Mouse (Mus musculus) layer of hippocampus, postnatal 25 days (tissue): ENCODE measurements around the gene Gm20918. TPM values are rescaled to one million over a fixed set of nuclear protein-coding genes. Genes with fewer than 3 reads are reported as not detected.
"Not testable (repeated sequence)": the region's sequence is repeated elsewhere in the genome, so short reads cannot be mapped to it uniquely, and the experiment has no call there.

ENCODE experiments used
- DNase-seq, 2 experiments: peaks; one replicate each; pipeline ENCODE4 v3.0.0; 2022; ENCODE audit warnings: mixed read lengths in 2 of 2, low spot score in 1 of 2; ENCODE audit errors: extremely low spot score in 1 of 2
- total RNA-seq, 2 experiments: library from RNA; stranded (reverse); gene quantifications; 2 replicates each; pipeline ENCODE4 v1.2.3; 2021

Gm20918 gene
- total RNA-seq, result not detected

GRCm38 (mm10) chrY:5043637-5044036 lies at the start of gene Gm20918:
TSS of gene Gm20918 (plus strand) at chrY:5043937.
- not testable (repeated sequence) for DNase-seq

Other genes starting within 250 kb of the Gm20918 start
- gene Gm21820, start 205.5 kb downstream of the Gm20918 start, total RNA-seq, result not detected